Mouse (Mus musculus) heart, adult 2 months (tissue): ENCODE measurements around the gene Poc5.

Source experiments
- CTCF ChIP-seq: fragments of 200-600 bp; IDR thresholded peaks from 2 replicates; pipeline ENCODE4 v1.8.1; 2022; ENCODE audit warnings: antibody characterized with exemption, mild to moderate bottlenecking, moderate library complexity
- POLR2A ChIP-seq: fragments of 200-500 bp; IDR thresholded peaks from 2 replicates; pipeline ENCODE4 v1.6.1; 2011; ENCODE audit warnings: mild to moderate bottlenecking, low read depth, low read length, control low read depth; ENCODE audit not compliant: insufficient read depth

- TF ChIP-seq POLR2A (no peak), CTCF (no peak)
Observed at GRCm38 (mm10) chr13:96451386-96452140, 63.5 kb downstream of the Poc5 start.
